Mouse (Mus musculus): ENCODE measurements around the gene Ugt1a1. TPM values are rescaled to one million over a fixed set of nuclear protein-coding genes. Genes with fewer than 3 reads are reported as not detected.

Ugt1a1 gene
- not detected in 2 replicates for polyA plus RNA-seq (2012; ENCODE audit: low replicate concordance)

GRCm38 (mm10) chr1:88211812-88212211, at the start of gene Ugt1a1:
Ugt1a1 (plus strand) TSS chr1:88211959.

GRCm38 (mm10) chr1:88165711-88166110, 46.0 kb upstream of the Ugt1a1 start, which contains the start of gene Ugt1a5:
Ugt1a5 (plus strand) TSS chr1:88166012.

GRCm38 (mm10) chr1:88200456-88200855, 11.3 kb upstream of the Ugt1a1 start, which contains the start of gene Ugt1a2:
Ugt1a2 (plus strand) TSS chr1:88200601.

GRCm38 (mm10) chr1:88205294-88205922, 6.4 kb upstream of the Ugt1a1 start, which contains the start of gene Dnajb3:
Dnajb3 (minus strand) TSS chr1:88205782.

GRCm38 (mm10) chr1:88226670-88227379, 15.1 kb downstream of the Ugt1a1 start, which contains the start of gene Mroh2a:
Mroh2a (plus strand) TSS chr1:88226986.

Other genes starting within 250 kb of the Ugt1a1 start
- gene Usp40, start 203.4 kb upstream of the Ugt1a1 start, polyA plus RNA-seq (2012; ENCODE audit: low replicate concordance) = 1.3 and 1.4 TPM in 2 replicates
- not detected in 2 replicates for gene Ugt1a10, start 156.6 kb upstream of the Ugt1a1 start, polyA plus RNA-seq (2012; ENCODE audit: low replicate concordance)
- not detected in 2 replicates for gene Ugt1a9, start 141.2 kb upstream of the Ugt1a1 start, polyA plus RNA-seq (2012; ENCODE audit: low replicate concordance)
- not detected in 2 replicates for gene Ugt1a8, start 124.1 kb upstream of the Ugt1a1 start, polyA plus RNA-seq (2012; ENCODE audit: low replicate concordance)
- gene Ugt1a7c, start 116.9 kb upstream of the Ugt1a1 start, polyA plus RNA-seq (2012; ENCODE audit: low replicate concordance) = 2.5 and 3.3 TPM in 2 replicates
- not detected in 2 replicates for gene Ugt1a6b, start 108.7 kb upstream of the Ugt1a1 start, polyA plus RNA-seq (2012; ENCODE audit: low replicate concordance)
- gene Ugt1a6a, start 77.2 kb upstream of the Ugt1a1 start, polyA plus RNA-seq (2012; ENCODE audit: low replicate concordance) = 0.30 TPM in 1 of 2 replicates, not detected in the other
- gene Ugt1a5, start 45.9 kb upstream of the Ugt1a1 start, polyA plus RNA-seq (2012; ENCODE audit: low replicate concordance) = not detected in 2 replicates
- gene Ugt1a2, start 11.4 kb upstream of the Ugt1a1 start, polyA plus RNA-seq (2012; ENCODE audit: low replicate concordance) = not detected in 2 replicates
- 0.75 and 1.2 TPM in 2 replicates for gene Dnajb3, start 6.2 kb upstream of the Ugt1a1 start, polyA plus RNA-seq (2012; ENCODE audit: low replicate concordance)
- gene Mroh2a, start 15.0 kb downstream of the Ugt1a1 start, polyA plus RNA-seq (2012; ENCODE audit: low replicate concordance) = 0.09 and 0.12 TPM in 2 replicates
- gene Hjurp, start 65.7 kb downstream of the Ugt1a1 start, polyA plus RNA-seq (2012; ENCODE audit: low replicate concordance) = 14.4 and 15.0 TPM in 2 replicates
- not detected in 2 replicates for gene Trpm8, start 65.7 kb downstream of the Ugt1a1 start, polyA plus RNA-seq (2012; ENCODE audit: low replicate concordance)
- not detected in 2 replicates for gene Spp2, start 195.0 kb downstream of the Ugt1a1 start, polyA plus RNA-seq (2012; ENCODE audit: low replicate concordance)